Mouse (Mus musculus) intestine, embryonic 16.5 days (tissue): Measurements from ENCODE around the gene Thada. TPM values are rescaled to one million over a fixed set of nuclear protein-coding genes. Genes with fewer than 3 reads are reported as not detected.

ENCODE experiments used
- ATAC-seq: fragments of 200-750 bp; cut with Nextera tagmentation; 2 replicates; pipeline ENCODE4 v1.8.0; 2017; ENCODE audit warnings: moderate TSS enrichment, moderate library complexity
- H3K27ac ChIP-seq: fragments of 300-500 bp; sonication (generic); 2 replicates; pipeline ENCODE4 v1.5.1; 2014; ENCODE audit warnings: mild to moderate bottlenecking, low read length
- H3K27me3 ChIP-seq: fragments of 300-500 bp; sonication (generic); replicated peaks from 2 replicates; pipeline ENCODE4 v1.6.1; 2014; ENCODE audit warnings: low read length, control low read depth, mixed read lengths; ENCODE audit not compliant: control insufficient read depth, insufficient read depth
- H3K36me3 ChIP-seq: fragments of 300-500 bp; sonication (generic); 2 replicates; pipeline ENCODE4 v1.6.1; 2014; ENCODE audit warnings: low read length, control low read depth; ENCODE audit not compliant: control insufficient read depth, insufficient read depth
- H3K4me1 ChIP-seq: fragments of 300-500 bp; sonication (generic); 2 replicates; pipeline ENCODE4 v1.6.1; 2014; ENCODE audit warnings: low read length, control low read depth, mixed read lengths; ENCODE audit not compliant: control insufficient read depth, insufficient read depth
- H3K4me2 ChIP-seq: fragments of 300-500 bp; sonication (generic); 2 replicates; pipeline ENCODE4 v1.6.1; 2014; ENCODE audit warnings: low read depth, low read length, control low read depth
- H3K4me3 ChIP-seq: fragments of 300-500 bp; sonication (generic); 2 replicates; pipeline ENCODE4 v1.5.1; 2014; ENCODE audit warnings: mild to moderate bottlenecking, low read length
- H3K9ac ChIP-seq: fragments of 300-500 bp; sonication (generic); 2 replicates; pipeline ENCODE4 v1.6.1; 2014; ENCODE audit warnings: low read depth, low read length
- H3K9me3 ChIP-seq: fragments of 300-500 bp; sonication (generic); 2 replicates; pipeline ENCODE4 v1.6.1; 2016; ENCODE audit warnings: low read length, control low read depth; ENCODE audit not compliant: control insufficient read depth
- WGBS: fragments of 180-500 bp; shearing (Covaris S2); extraction: QIAGEN DNeasy Blood & Tissue Kit; methylation state at CpG from one replicate; pipeline ENCODE4 v1.1.7; 2014; 5-methylcytosine and 5-hydroxymethylcytosine counted together
- polyA plus RNA-seq: library from polyadenylated mRNA; unstranded; fragments of >200 nt; fragmentation: Nextera tagmentation; extraction: Ambion mirVana; gene quantifications from 2 replicates; pipeline ENCODE4 v1.2.1, GENCODE M21; 2015

The Thada gene
- polyA plus RNA-seq, 1 experiment from 2014 or later = 5.3 TPM

- Histone ChIP-seq H3K36me3 (no peaks in the 10 kb centered on the region), H3K4me2 (no peak overlapping the region), H3K4me3 (no peak overlapping the region), H3K4me1 (no peaks in the 10 kb centered on the region), H3K27me3 (no peaks in the 10 kb centered on the region), H3K27ac (no peak overlapping the region), H3K9ac (no peak overlapping the region), H3K9me3 (no peaks in the 10 kb centered on the region)
- ATAC-seq = no peak
- 49% methylated on average over 15 of the region's 15 CpGs for WGBS
Observed at GRCm38 (mm10) chr17:84480464-84481355, 14.7 kb upstream of the Thada start.

- ATAC-seq = no peak
- Histone ChIP-seq H3K4me1 (no peaks in the 10 kb centered on the region), H3K9ac (no peak overlapping the region), H3K27me3 (no peaks in the 10 kb centered on the region), H3K27ac (no peak overlapping the region), H3K4me3 (no peak overlapping the region), H3K36me3 (no peaks in the 10 kb centered on the region), H3K9me3 (no peaks in the 10 kb centered on the region), H3K4me2 (no peak overlapping the region)
- WGBS = 83% methylated on average over 4 of the region's 4 CpGs
Observed at GRCm38 (mm10) chr17:84478276-84478675, 12.3 kb upstream of the Thada start.

GRCm38 (mm10) chr17:84477176-84477575 is 11.2 kb upstream of the Thada start:
- Histone ChIP-seq H3K4me1 (no peaks in the 10 kb centered on the region), H3K4me2 (no peak overlapping the region), H3K4me3 (no peak overlapping the region), H3K36me3 (no peaks in the 10 kb centered on the region), H3K27me3 (no peaks in the 10 kb centered on the region), H3K27ac (no peak overlapping the region), H3K9ac (no peak overlapping the region), H3K9me3 (no peaks in the 10 kb centered on the region)
- WGBS = 83% methylated on average over 5 of the region's 5 CpGs
- ATAC-seq = no peak

- H3K27me3 ChIP-seq = no peaks in the 10 kb centered on the region
- H3K4me3 ChIP-seq = no peak overlapping the region
- no peak overlapping the region for H3K9ac ChIP-seq
- H3K9me3 ChIP-seq = no peaks in the 10 kb centered on the region
- no peak for ATAC-seq
- no peaks in the 10 kb centered on the region for H3K36me3 ChIP-seq
- H3K27ac ChIP-seq = no peak overlapping the region
- no peak overlapping the region for H3K4me2 ChIP-seq
- WGBS = 45% methylated on average over 4 of the region's 4 CpGs
- H3K4me1 ChIP-seq = no peaks in the 10 kb centered on the region
Observed at GRCm38 (mm10) chr17:84474312-84474711, 8.3 kb upstream of the Thada start.

- no peak for ATAC-seq
- peaks cover 5% of the 10 kb centered on the region for H3K36me3 ChIP-seq
- H3K9me3 ChIP-seq = no peaks in the 10 kb centered on the region
- no peak overlapping the region for H3K4me3 ChIP-seq
- no peak overlapping the region for H3K27ac ChIP-seq
- H3K9ac ChIP-seq = no peak overlapping the region
- 79% methylated on average over 4 of the region's 4 CpGs for WGBS
- no peaks in the 10 kb centered on the region for H3K27me3 ChIP-seq
- no peak overlapping the region for H3K4me2 ChIP-seq
- H3K4me1 ChIP-seq = no peaks in the 10 kb centered on the region
Observed at GRCm38 (mm10) chr17:84435012-84435411, 31.0 kb downstream of the Thada start.

- no peaks in the 10 kb centered on the region for H3K9me3 ChIP-seq
- H3K4me2 ChIP-seq = no peak overlapping the region
- no peaks in the 10 kb centered on the region for H3K4me1 ChIP-seq
- H3K27ac ChIP-seq = no peak overlapping the region
- H3K4me3 ChIP-seq = no peak overlapping the region
- peaks cover 6% of the 10 kb centered on the region for H3K36me3 ChIP-seq
- no peak overlapping the region for H3K9ac ChIP-seq
- ATAC-seq = no peak
- H3K27me3 ChIP-seq = no peaks in the 10 kb centered on the region
Observed at GRCm38 (mm10) chr17:84434233-84434632, 31.8 kb downstream of the Thada start.

GRCm38 (mm10) chr17:84431991-84432390 is 34.0 kb downstream of the Thada start:
- Histone ChIP-seq H3K9me3 (no peaks in the 10 kb centered on the region), H3K4me2 (no peak overlapping the region), H3K9ac (no peak overlapping the region), H3K4me1 (no peaks in the 10 kb centered on the region), H3K27me3 (no peaks in the 10 kb centered on the region), H3K27ac (no peak overlapping the region), H3K36me3 (peaks cover 6% of the 10 kb centered on the region), H3K4me3 (no peak overlapping the region)
- no peak for ATAC-seq
- 67% methylated on average over 5 of the region's 5 CpGs for WGBS

- H3K9ac ChIP-seq = no peak overlapping the region
- no peak overlapping the region for H3K27ac ChIP-seq
- H3K4me3 ChIP-seq = no peak overlapping the region
- no peaks in the 10 kb centered on the region for H3K9me3 ChIP-seq
- no peak overlapping the region for H3K4me2 ChIP-seq
- no peaks in the 10 kb centered on the region for H3K27me3 ChIP-seq
- no peak for ATAC-seq
- WGBS = 67% methylated on average over 1 of the region's 1 CpGs
- peaks cover 8% of the 10 kb centered on the region for H3K36me3 ChIP-seq
- H3K4me1 ChIP-seq = peaks cover 5% of the 10 kb centered on the region
Observed at GRCm38 (mm10) chr17:84424258-84424657, 41.7 kb downstream of the Thada start.

GRCm38 (mm10) chr17:84422916-84423315 is 43.1 kb downstream of the Thada start:
- H3K27ac ChIP-seq = peak overlapping the region; percentile 41; the same call in 1 of the 2 replicates

More at GRCm38 (mm10) chr17:84422916-84423315, 43.1 kb downstream of the Thada start:
- Histone ChIP-seq H3K9me3 (no peaks in the 10 kb centered on the region), H3K9ac (no peak overlapping the region), H3K27me3 (no peaks in the 10 kb centered on the region), H3K4me1 (peaks cover 5% of the 10 kb centered on the region), H3K4me2 (no peak overlapping the region), H3K36me3 (peaks cover 8% of the 10 kb centered on the region), H3K4me3 (no peak overlapping the region)
- ATAC-seq = no peak
- 73% methylated on average over 8 of the region's 8 CpGs for WGBS
